Mouse (Mus musculus): ENCODE data around the gene Hgfac.

GRCm38 (mm10) chr5:35042431-35043109, 1.3 kb downstream of the Hgfac start:
- TF ChIP-seq CTCF (IDR thresholded peaks at IDR 0.05; ENCODE audit: borderline replicate concordance, insufficient read depth, low read depth, low read length) (no peak), POLR2A (IDR thresholded peaks at IDR 0.05; ENCODE audit: borderline replicate concordance, insufficient read depth, low read length) (no peak)
